Mouse (Mus musculus) intestine, embryonic 14.5 days (tissue): ENCODE results near the gene Plek. TPM values are rescaled to one million over a fixed set of nuclear protein-coding genes. Genes with fewer than 3 reads are reported as not detected.
"Not testable (repeated sequence)": the region's sequence is repeated elsewhere in the genome, so short reads cannot be mapped to it uniquely, and the experiment has no call there.

Experiments used
- ATAC-seq: fragments of 200-750 bp; cut with Nextera tagmentation; replicated peaks from 2 replicates; pipeline ENCODE4 v1.8.0; 2017; ENCODE audit warnings: low read depth, moderate number of reproducible peaks, moderate TSS enrichment, moderate library complexity; ENCODE audit not compliant: low FRiP score, low TSS enrichment
- DNase-seq: peaks from one replicate; pipeline ENCODE4 v3.0.0-alpha.2; 2018; ENCODE audit warnings: low spot score
- H3K27ac ChIP-seq: fragments of 300-500 bp; sonication (generic); 2 replicates; pipeline ENCODE4 v1.5.1; 2014; ENCODE audit warnings: low read depth, mild to moderate bottlenecking, control low read depth
- H3K27me3 ChIP-seq: fragments of 300-500 bp; sonication (generic); replicated peaks from 2 replicates; pipeline ENCODE4 v1.6.1; 2014; ENCODE audit warnings: low read length, control low read depth; ENCODE audit not compliant: control insufficient read depth, insufficient read depth
- H3K36me3 ChIP-seq: fragments of 300-500 bp; sonication (generic); 2 replicates; pipeline ENCODE4 v1.6.1; 2014; ENCODE audit warnings: low read length, control low read depth; ENCODE audit not compliant: control insufficient read depth, insufficient read depth
- H3K4me1 ChIP-seq: fragments of 300-500 bp; sonication (generic); replicated peaks from 2 replicates; pipeline ENCODE4 v1.6.1; 2014; ENCODE audit warnings: low read length, control low read depth, mixed read lengths; ENCODE audit not compliant: control insufficient read depth, insufficient read depth
- H3K4me2 ChIP-seq: fragments of 300-500 bp; sonication (generic); 2 replicates; pipeline ENCODE4 v1.6.1; 2014; ENCODE audit warnings: low read length
- H3K4me3 ChIP-seq: fragments of 300-500 bp; sonication (generic); 2 replicates; pipeline ENCODE4 v1.5.1; 2014; ENCODE audit warnings: low read depth, low read length, control low read depth, mixed read lengths
- H3K9ac ChIP-seq: fragments of 300-500 bp; sonication (generic); 2 replicates; pipeline ENCODE4 v1.6.1; 2014; ENCODE audit warnings: mild to moderate bottlenecking, low read length
- H3K9me3 ChIP-seq: fragments of 300-500 bp; sonication (generic); 2 replicates; pipeline ENCODE4 v1.6.1; 2016; ENCODE audit warnings: low read length, control low read depth; ENCODE audit not compliant: control insufficient read depth
- WGBS: fragments of 180-500 bp; shearing (Covaris S2); extraction: QIAGEN DNeasy Blood & Tissue Kit; methylation state at CpG from one replicate; pipeline ENCODE4 v1.1.7; 2014; 5-methylcytosine and 5-hydroxymethylcytosine counted together
- polyA plus RNA-seq: library from polyadenylated mRNA; unstranded; fragments of >200 nt; fragmentation: Nextera tagmentation; extraction: Ambion mirVana; gene quantifications from 2 replicates; pipeline ENCODE4 v1.2.1, GENCODE M21; 2014

Gene Plek
- 3.0 and 3.3 TPM in 2 replicates for polyA plus RNA-seq

GRCm38 (mm10) chr11:17051545-17052475 lies at the start of gene Plek, which contains the start of gene Cnrip1:
Gene Plek, minus strand, starts transcription at chr11:17052381.
Gene Cnrip1, plus strand, starts transcription at chr11:17051586.
- under 1% methylated on average over 38 of the region's 38 CpGs for WGBS
- H3K36me3 ChIP-seq = no peaks in the 10 kb centered on the region
- H3K4me2 ChIP-seq = peak within 1 kb of the TSS; percentile 70

GRCm38 (mm10) chr11:17086106-17086505 lies 33.9 kb upstream of the Plek start:
- 34% methylated on average over 5 of the region's 5 CpGs for WGBS
- Histone ChIP-seq H3K27me3 (no peaks in the 10 kb centered on the region), H3K4me2 (no peak overlapping the region), H3K27ac (no peak overlapping the region), H3K4me1 (no peaks in the 10 kb centered on the region), H3K9ac (no peak overlapping the region), H3K9me3 (no peaks in the 10 kb centered on the region), H3K4me3 (no peak overlapping the region), H3K36me3 (no peaks in the 10 kb centered on the region)
- no peak for ATAC-seq
- no peak for DNase-seq

More at GRCm38 (mm10) chr11:17051545-17052475, at the start of gene Plek, which contains the start of gene Cnrip1:
- H3K27me3 ChIP-seq = no peaks in the 10 kb centered on the region
- peak within 1 kb of the TSS; percentile 67 for H3K9ac ChIP-seq
- DNase-seq = peak; percentile 74
- peak; percentile 86 for ATAC-seq
- peak within 1 kb of the TSS; percentile 67 for H3K27ac ChIP-seq
- peak within 1 kb of the TSS; percentile 56 for H3K4me3 ChIP-seq
- H3K4me1 ChIP-seq = 0 out of 2 replicates have a peak, but pooled peaks cover 5% of the 10 kb centered on the region
- H3K9me3 ChIP-seq = no peaks in the 10 kb centered on the region

DNA sequence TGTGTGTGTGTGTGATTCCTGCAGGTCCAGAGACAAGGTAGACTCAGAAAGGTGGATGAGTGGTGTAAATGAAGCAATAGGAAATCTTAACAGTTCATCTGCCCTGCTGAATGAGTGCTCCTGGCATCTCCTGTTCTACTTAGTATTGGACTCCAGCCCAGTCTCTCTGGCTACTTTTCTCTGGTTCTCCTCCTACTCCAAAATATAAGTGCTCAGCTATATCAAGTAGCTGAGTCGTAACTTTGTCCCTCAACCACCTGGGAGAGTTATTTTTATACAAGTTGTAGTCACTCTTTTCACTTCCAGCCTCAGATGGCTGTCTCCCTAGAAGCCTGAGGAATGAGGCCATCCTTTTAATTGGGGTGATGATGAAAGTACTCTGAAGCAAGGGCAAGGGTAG lies 31.7 kb upstream of the Plek start:
- no peak for DNase-seq
- H3K9ac ChIP-seq = no peak overlapping the region
- no peak for ATAC-seq
- H3K9me3 ChIP-seq = no peaks in the 10 kb centered on the region
- H3K4me3 ChIP-seq = no peak overlapping the region
- WGBS = 71% methylated on average over 1 of the region's 1 CpGs
- H3K4me1 ChIP-seq = no peaks in the 10 kb centered on the region
- no peak overlapping the region for H3K27ac ChIP-seq
- no peak overlapping the region for H3K4me2 ChIP-seq
- H3K36me3 ChIP-seq = no peaks in the 10 kb centered on the region
- no peaks in the 10 kb centered on the region for H3K27me3 ChIP-seq

- WGBS = 96% methylated on average over 3 of the region's 3 CpGs
- no peaks in the 10 kb centered on the region for H3K4me1 ChIP-seq
- H3K4me3 ChIP-seq = no peak overlapping the region
- no peak for DNase-seq
- H3K9ac ChIP-seq = no peak overlapping the region
- H3K9me3 ChIP-seq = no peaks in the 10 kb centered on the region
- no peak for ATAC-seq
- no peaks in the 10 kb centered on the region for H3K36me3 ChIP-seq
- no peaks in the 10 kb centered on the region for H3K27me3 ChIP-seq
- no peak overlapping the region for H3K27ac ChIP-seq
- no peak overlapping the region for H3K4me2 ChIP-seq
Observed at GRCm38 (mm10) chr11:17083455-17083854, 31.3 kb upstream of the Plek start.

GRCm38 (mm10) chr11:17082953-17083352 lies 30.8 kb upstream of the Plek start:
- no peak overlapping the region for H3K4me2 ChIP-seq
- DNase-seq = no peak
- no peak for ATAC-seq
- no peak overlapping the region for H3K9ac ChIP-seq
- no peak overlapping the region for H3K27ac ChIP-seq
- H3K4me1 ChIP-seq = no peaks in the 10 kb centered on the region
- no peaks in the 10 kb centered on the region for H3K9me3 ChIP-seq
- 52% methylated on average over 2 of the region's 2 CpGs for WGBS
- no peaks in the 10 kb centered on the region for H3K27me3 ChIP-seq
- no peaks in the 10 kb centered on the region for H3K36me3 ChIP-seq
- no peak overlapping the region for H3K4me3 ChIP-seq

- Histone ChIP-seq H3K4me3 (no peak overlapping the region), H3K27ac (no peak overlapping the region), H3K4me1 (no peaks in the 10 kb centered on the region), H3K4me2 (no peak overlapping the region), H3K36me3 (no peaks in the 10 kb centered on the region), H3K9ac (no peak overlapping the region), H3K9me3 (no peaks in the 10 kb centered on the region), H3K27me3 (no peaks in the 10 kb centered on the region)
- no peak for ATAC-seq
- 55% methylated on average over 3 of the region's 3 CpGs for WGBS
- no peak for DNase-seq
Observed at GRCm38 (mm10) chr11:17082086-17082485, 29.9 kb upstream of the Plek start.

DNA sequence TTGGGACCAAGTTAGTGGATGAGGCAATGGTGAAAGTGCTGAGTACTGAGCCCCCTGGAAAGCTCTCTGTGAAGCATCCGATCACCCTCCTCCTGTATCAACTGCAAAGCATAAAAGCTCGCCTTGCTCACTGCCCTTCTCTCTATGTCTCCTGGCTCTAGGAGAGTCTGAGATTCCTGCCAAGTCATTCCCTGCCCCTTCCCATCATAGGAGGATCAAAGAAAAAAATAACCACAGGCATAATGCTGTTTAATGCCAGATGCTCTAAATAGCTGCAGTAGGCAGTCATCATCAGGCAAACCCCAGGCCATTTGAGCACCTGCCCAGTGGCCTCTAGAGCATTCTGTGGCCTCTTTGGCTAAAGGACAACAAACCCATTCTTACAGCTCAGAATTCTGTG lies 23.5 kb upstream of the Plek start:
- H3K36me3 ChIP-seq = no peaks in the 10 kb centered on the region
- no peaks in the 10 kb centered on the region for H3K9me3 ChIP-seq
- no peaks in the 10 kb centered on the region for H3K27me3 ChIP-seq
- 97% methylated on average over 2 of the region's 2 CpGs for WGBS
- no peak overlapping the region for H3K9ac ChIP-seq
- ATAC-seq = no peak
- no peak for DNase-seq
- H3K4me1 ChIP-seq = no peaks in the 10 kb centered on the region
- no peak overlapping the region for H3K4me3 ChIP-seq
- H3K27ac ChIP-seq = no peak overlapping the region
- H3K4me2 ChIP-seq = no peak overlapping the region

DNA sequence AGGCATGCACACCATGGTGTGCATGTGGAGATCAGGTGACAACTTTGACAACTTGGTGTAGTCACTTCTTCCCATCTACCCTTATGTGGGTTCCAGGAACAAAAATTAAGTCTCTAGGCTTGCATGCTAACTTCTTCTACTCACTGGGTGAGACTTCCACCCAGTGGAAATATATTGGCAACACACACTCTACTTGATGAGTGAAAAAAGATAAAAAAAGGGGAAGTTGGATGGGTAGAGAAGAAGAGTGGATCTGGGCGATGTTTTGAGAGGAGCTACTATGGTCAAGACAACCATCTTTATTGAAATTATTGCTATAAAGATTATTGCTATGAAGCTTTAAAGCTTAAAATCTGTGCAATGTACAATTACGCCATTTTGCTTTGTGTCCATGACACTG lies 17.2 kb upstream of the Plek start:
- not testable (repeated sequence) for H3K36me3 ChIP-seq, ATAC-seq, H3K27ac ChIP-seq, H3K9me3 ChIP-seq, H3K4me2 ChIP-seq, H3K27me3 ChIP-seq, DNase-seq, H3K9ac ChIP-seq, H3K4me1 ChIP-seq, H3K4me3 ChIP-seq
- WGBS = 88% methylated on average over 2 of the region's 2 CpGs
